Mouse (Mus musculus) kidney, postnatal 14 days (tissue): ENCODE measurements around the gene Zdhhc7.

Experiments
- DNase-seq: peaks from one replicate; pipeline ENCODE4 v3.0.0; 2022; ENCODE audit warnings: mixed read lengths

Zdhhc7 gene

DNA sequence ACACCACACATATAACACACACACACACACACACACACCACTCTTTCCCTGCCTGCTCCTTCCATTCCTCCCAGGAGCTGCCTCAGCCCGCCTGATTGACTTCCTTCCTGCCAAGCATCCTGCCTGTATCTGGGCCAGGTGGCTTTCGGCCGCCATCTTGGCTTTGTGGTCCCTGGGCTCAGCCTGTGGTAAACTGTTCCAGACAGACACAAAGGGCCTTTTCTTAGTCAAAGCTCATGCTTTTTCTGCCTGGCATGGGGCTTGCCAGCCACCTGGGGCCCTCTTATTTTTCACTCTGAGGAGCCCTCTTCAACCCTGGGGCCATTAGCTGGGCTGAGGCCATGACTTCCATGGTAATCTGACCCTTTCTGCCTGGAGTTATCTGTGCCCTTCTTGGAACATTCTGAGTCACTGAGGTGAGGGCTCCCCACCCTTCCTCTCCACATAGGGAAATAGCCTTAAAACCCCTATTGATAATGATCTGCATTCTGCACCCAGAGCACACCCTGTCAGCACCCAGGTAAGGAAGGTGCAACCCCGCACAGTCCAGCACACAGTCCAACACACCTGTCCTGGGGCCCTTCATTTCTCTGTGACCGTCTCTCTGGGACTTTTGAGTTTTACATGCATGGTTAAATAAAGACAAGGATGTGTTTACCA is 68.6 kb downstream of the Zdhhc7 start:
- no peak for DNase-seq
